Mouse (Mus musculus): ENCODE results near the gene Larp6. TPM values are rescaled to one million over a fixed set of nuclear protein-coding genes. Genes with fewer than 3 reads are reported as not detected.

The Larp6 gene
- total RNA-seq (2023) = not detected

DNA sequence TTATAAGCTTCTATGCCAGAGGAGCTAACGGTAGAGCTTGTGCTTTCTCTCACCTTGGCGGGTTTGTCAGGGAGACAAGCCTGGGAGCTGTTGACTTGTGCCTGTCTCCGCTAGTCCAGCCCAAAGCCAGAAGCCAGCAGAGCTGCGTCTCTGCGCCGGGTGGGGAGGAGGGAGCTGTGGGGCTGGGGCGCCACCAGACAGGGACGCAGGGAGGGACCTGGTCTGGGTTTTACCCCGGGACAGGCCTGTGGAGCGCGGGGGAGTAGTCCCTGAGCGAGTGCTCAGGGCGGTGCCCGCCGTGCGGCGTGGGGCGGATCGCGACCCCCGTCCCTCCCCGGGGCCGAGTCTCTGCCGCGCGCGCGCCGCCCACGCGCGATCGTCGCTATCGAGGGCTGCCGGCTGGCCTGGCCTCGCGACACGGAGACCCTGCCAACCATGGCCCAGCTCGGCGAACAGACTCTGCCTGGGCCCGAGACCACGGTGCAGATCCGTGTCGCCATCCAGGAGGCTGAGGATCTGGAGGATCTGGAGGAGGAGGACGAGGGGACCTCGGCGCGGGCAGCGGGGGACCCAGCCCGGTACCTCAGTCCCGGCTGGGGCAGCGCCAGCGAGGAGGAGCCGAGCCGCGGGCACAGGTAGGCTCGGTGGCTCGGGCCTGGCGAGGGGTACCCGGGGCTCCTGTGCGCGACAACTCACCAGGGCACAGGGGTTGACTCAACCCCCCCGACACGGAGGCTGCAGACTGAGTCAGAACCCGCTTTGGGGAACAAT is at the start of gene Larp6:
Gene Larp6 (plus strand): TSS at position 219 of the 771 bp plus-strand sequence.

DNA sequence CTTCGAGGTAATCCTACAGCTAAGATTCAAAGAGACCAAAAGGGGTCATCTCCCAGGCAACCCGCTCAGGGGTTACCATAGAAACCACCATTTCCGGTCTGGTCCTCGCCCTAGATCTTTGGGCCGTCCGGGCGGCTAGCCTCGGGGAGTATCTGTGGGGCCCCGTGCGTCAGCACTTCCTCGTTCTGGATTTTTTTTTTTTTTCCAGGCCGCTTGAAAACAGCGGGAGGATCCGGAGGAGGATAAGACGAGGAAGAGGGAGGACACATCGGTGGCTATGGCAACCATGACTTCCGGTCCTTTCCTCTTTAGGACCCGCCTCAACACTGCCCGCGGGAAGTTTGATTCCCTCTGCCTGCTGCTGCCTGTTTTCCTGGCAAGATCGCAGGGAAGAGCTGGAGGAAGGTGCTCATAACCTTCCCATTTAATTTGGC is 24.9 kb upstream of the Larp6 start, which contains the start of gene Lrrc49:
Gene Lrrc49 (minus strand): TSS at position 268 of the 434 bp plus-strand sequence.

Other genes with a start within 250 kb of the Larp6 start
- gene Thsd4, start 190.9 kb upstream of the Larp6 start, total RNA-seq (2023) = 0.27 TPM
- not detected for gene Lrrc49, start 24.8 kb upstream of the Larp6 start, total RNA-seq (2023)
- gene Uaca, start 81.6 kb downstream of the Larp6 start, total RNA-seq (2023) = not detected

Measured in CD4-positive naive resting alpha-beta T cell, adult 57 days (primary cell).